Mouse (Mus musculus) hindbrain, postnatal 0 days (tissue): Measurements from ENCODE around the gene Stn1. TPM values are rescaled to one million over a fixed set of nuclear protein-coding genes. Genes with fewer than 3 reads are reported as not detected.

Experiments
- ATAC-seq: fragments of 200-750 bp; cut with Nextera tagmentation; 2 replicates; pipeline ENCODE4 v1.8.0; 2017; ENCODE audit warnings: mild to moderate bottlenecking, moderate TSS enrichment, moderate library complexity
- DNase-seq: peaks from one replicate; pipeline ENCODE4 v3.0.0-alpha.2; 2015; ENCODE audit warnings: low spot score
- H3K27ac ChIP-seq: fragments of 300-500 bp; sonication (generic); 2 replicates; pipeline ENCODE4 v1.5.1; 2014; ENCODE audit warnings: mild to moderate bottlenecking
- H3K27me3 ChIP-seq: fragments of 300-500 bp; sonication (generic); 2 replicates; pipeline ENCODE4 v1.6.1; 2014; ENCODE audit warnings: low read length, mixed read lengths; ENCODE audit not compliant: insufficient read depth
- H3K36me3 ChIP-seq: fragments of 300-500 bp; sonication (generic); 2 replicates; pipeline ENCODE4 v1.6.1; 2014; ENCODE audit warnings: low read length, mixed read lengths; ENCODE audit not compliant: insufficient read depth
- H3K4me1 ChIP-seq: fragments of 300-500 bp; sonication (generic); 2 replicates; pipeline ENCODE4 v1.6.1; 2014; ENCODE audit warnings: antibody characterized with exemption, low read length, mixed read lengths; ENCODE audit not compliant: insufficient read depth
- H3K4me2 ChIP-seq: fragments of 300-500 bp; sonication (generic); 2 replicates; pipeline ENCODE4 v1.6.1; 2014; ENCODE audit warnings: low read depth, mild to moderate bottlenecking, low read length, moderate library complexity, mixed read lengths
- H3K4me3 ChIP-seq: fragments of 300-500 bp; sonication (generic); 2 replicates; pipeline ENCODE4 v1.5.1; 2014; ENCODE audit warnings: low read length
- H3K9ac ChIP-seq: fragments of 300-500 bp; sonication (generic); replicated peaks from 2 replicates; pipeline ENCODE4 v1.6.1; 2014; ENCODE audit warnings: mild to moderate bottlenecking, low read length, moderate library complexity, mixed read lengths
- H3K9me3 ChIP-seq: fragments of 300-500 bp; sonication (generic); 2 replicates; pipeline ENCODE4 v1.6.1; 2016; ENCODE audit warnings: low read length, mixed read lengths
- CTCF ChIP-seq: IDR thresholded peaks from 2 replicates; pipeline ENCODE4 v1.5.1; 2016; ENCODE audit warnings: antibody characterized with exemption, control low read depth, low read depth
- WGBS: fragments of 180-500 bp; shearing (Covaris S2); extraction: QIAGEN DNeasy Blood & Tissue Kit; methylation state at CpG from one replicate; pipeline ENCODE4 v1.1.7; 2014; 5-methylcytosine and 5-hydroxymethylcytosine counted together
- polyA plus RNA-seq: library from polyadenylated mRNA; unstranded; fragments of >200 nt; fragmentation: Nextera tagmentation; extraction: Ambion mirVana; gene quantifications from 2 replicates; pipeline ENCODE4 v1.2.1, GENCODE M21; 2015
- total RNA-seq: library from RNA; depleted of rRNA; stranded (reverse); fragments of >200 nt; gene quantifications from 2 replicates; pipeline ENCODE4 v1.2.3, GENCODE M21; 2014

The Stn1 gene
- total and polyA plus RNA-seq, 2 experiments from 2014 or later = 19.1 to 20.9 TPM

DNA sequence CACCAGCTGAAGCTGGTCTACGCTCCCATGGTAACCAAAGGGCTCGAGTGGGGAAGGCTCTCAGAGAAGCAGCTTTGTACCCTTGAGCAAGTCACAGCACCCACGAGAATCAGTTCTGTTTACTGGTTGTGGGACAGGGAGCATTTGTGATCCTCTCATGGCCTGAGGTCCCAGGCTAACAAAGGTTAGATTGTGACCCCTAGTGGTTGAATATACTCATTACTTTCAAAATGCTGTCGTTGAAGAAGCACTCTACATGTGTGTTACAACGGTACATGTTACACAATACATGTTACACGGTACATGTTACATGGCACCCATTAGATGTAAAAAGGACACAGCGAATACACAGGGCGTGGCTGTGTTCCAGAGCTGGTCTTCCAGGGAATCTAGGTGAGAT, 34.7 kb downstream of the Stn1 start:
- Histone ChIP-seq H3K36me3 (no peaks in the 10 kb centered on the region), H3K4me3 (no peak overlapping the region), H3K9ac (no peak overlapping the region), H3K27me3 (no peaks in the 10 kb centered on the region), H3K4me2 (no peak overlapping the region), H3K9me3 (no peaks in the 10 kb centered on the region), H3K4me1 (0 out of 2 replicates have a peak, but pooled peaks cover 2% of the 10 kb centered on the region), H3K27ac (no peak overlapping the region)
- peak; percentile 64 for DNase-seq
- ATAC-seq = no peak
- TF ChIP-seq CTCF = peak; percentile 73
- WGBS = 75% methylated on average over 8 of the region's 8 CpGs

- Histone ChIP-seq H3K27me3 (no peaks in the 10 kb centered on the region), H3K27ac (no peak overlapping the region), H3K4me2 (no peak overlapping the region), H3K4me3 (no peak overlapping the region), H3K9ac (no peak overlapping the region), H3K4me1 (0 out of 2 replicates have a peak, but pooled peaks cover 4% of the 10 kb centered on the region), H3K36me3 (no peaks in the 10 kb centered on the region), H3K9me3 (no peaks in the 10 kb centered on the region)
- DNase-seq (no peak), ATAC-seq (no peak)
- WGBS = 62% methylated on average over 11 of the region's 11 CpGs
- peak; percentile 30; the same call in 1 of the 2 replicates for TF ChIP-seq CTCF
These were observed 36.8 kb downstream of the Stn1 start for GRCm38 (mm10) chr19:47500389-47501011.

DNA sequence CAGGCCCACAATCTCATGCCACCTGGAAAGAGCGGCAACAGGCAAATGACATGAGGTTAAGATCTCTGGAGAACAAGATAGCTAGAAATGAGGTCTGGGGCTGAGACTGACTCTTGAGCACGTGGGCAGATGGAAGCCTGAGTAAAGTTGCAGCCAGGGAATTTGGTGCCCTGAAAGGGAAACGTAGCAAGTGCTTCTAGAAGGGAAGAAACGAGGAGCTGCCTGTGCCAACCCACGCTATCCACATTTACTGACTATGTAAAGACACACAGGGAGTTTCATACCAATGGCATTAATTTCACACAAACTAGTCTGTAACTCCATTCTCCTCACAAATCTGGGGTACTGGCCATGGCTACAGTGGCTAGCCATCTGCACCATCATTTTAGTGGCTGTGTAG, 37.5 kb downstream of the Stn1 start:
- Histone ChIP-seq H3K9ac (no peak overlapping the region), H3K4me3 (no peak overlapping the region), H3K27me3 (no peaks in the 10 kb centered on the region), H3K9me3 (no peaks in the 10 kb centered on the region), H3K4me2 (no peak overlapping the region), H3K4me1 (0 out of 2 replicates have a peak, but pooled peaks cover 4% of the 10 kb centered on the region), H3K36me3 (no peaks in the 10 kb centered on the region), H3K27ac (no peak overlapping the region)
- ATAC-seq (no peak), DNase-seq (no peak)
- TF ChIP-seq CTCF = no peak
- WGBS = 75% methylated on average over 5 of the region's 5 CpGs

GRCm38 (mm10) chr19:47498942-47499341, 38.4 kb downstream of the Stn1 start:
- 75% methylated on average over 4 of the region's 4 CpGs for WGBS
- no peak for ATAC-seq
- Histone ChIP-seq H3K9ac (no peak overlapping the region), H3K36me3 (no peaks in the 10 kb centered on the region), H3K4me1 (0 out of 2 replicates have a peak, but pooled peaks cover 4% of the 10 kb centered on the region), H3K27ac (no peak overlapping the region), H3K9me3 (no peaks in the 10 kb centered on the region), H3K4me3 (no peak overlapping the region), H3K27me3 (no peaks in the 10 kb centered on the region), H3K4me2 (no peak overlapping the region)
- no peak for DNase-seq
- no peak for TF ChIP-seq CTCF

DNA sequence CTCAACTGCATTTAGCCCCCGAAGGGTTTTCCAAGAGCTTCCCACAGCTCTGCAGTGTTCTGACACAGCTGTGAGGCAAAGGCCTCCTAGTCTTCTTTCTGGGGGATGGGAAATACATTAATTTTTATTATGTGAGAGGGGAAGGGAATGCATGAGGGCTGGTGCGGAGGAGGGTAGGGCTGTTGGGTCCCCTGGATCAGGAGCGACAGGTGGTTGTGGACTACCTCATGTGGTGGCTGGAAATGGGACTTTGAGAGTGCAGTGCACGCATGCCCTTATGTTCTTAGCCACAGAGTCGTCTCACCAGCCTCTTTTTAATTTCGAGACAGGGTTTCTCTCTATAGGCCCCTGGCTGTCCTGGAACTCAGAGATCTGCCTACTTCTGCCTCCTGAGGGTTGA, 39.6 kb downstream of the Stn1 start:
- WGBS = 80% methylated on average over 6 of the region's 6 CpGs
- H3K9ac ChIP-seq = no peak overlapping the region
- H3K27ac ChIP-seq = no peak overlapping the region
- TF ChIP-seq CTCF = no peak
- H3K36me3 ChIP-seq = no peaks in the 10 kb centered on the region
- H3K4me2 ChIP-seq = no peak overlapping the region
- no peaks in the 10 kb centered on the region for H3K27me3 ChIP-seq
- no peak overlapping the region for H3K4me3 ChIP-seq
- DNase-seq = no peak
- no peak for ATAC-seq
- peaks cover 9% of the 10 kb centered on the region; the same call in 1 of the 2 replicates for H3K4me1 ChIP-seq
- H3K9me3 ChIP-seq = no peaks in the 10 kb centered on the region

DNA sequence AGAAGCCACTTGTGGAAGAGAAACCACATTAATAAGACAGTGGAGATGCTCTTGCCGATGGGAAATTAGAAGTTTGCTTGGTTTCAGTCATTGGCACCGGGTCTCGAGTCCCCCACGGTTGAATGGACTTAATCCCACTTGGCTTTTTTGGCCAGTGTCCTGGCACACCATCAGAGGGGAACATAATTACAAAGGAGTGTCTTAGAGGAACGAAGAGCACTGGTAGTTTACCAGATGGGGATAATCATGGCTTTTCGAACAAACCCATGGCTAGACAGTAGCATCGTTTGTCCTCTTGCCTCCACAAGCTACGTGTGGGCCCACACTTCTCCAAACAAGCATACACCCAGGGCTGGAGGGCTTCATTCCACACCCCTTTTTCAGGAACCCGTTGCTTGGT, 40.0 kb downstream of the Stn1 start:
- ATAC-seq (peak; percentile 27; the same call in 1 of the 2 replicates), DNase-seq (peak; percentile 55)

More for the DNA sequence above, 40.0 kb downstream of the Stn1 start:
- Histone ChIP-seq H3K9me3 (no peaks in the 10 kb centered on the region), H3K4me3 (no peak overlapping the region), H3K27ac (no peak overlapping the region), H3K27me3 (no peaks in the 10 kb centered on the region), H3K36me3 (no peaks in the 10 kb centered on the region), H3K9ac (no peak overlapping the region), H3K4me2 (no peak overlapping the region), H3K4me1 (peaks cover 13% of the 10 kb centered on the region; the same call in 1 of the 2 replicates)
- 42% methylated on average over 9 of the region's 9 CpGs for WGBS
- TF ChIP-seq CTCF = no peak
